Mouse (Mus musculus) ES-Bruce4 (cell line): ENCODE data around the gene Hist2h2ab.

ENCODE experiments used
- CTCF ChIP-seq: IDR thresholded peaks from one replicate; pipeline ENCODE4 v1.8.1; 2011; ENCODE audit warnings: low read depth, low read length
- EP300 ChIP-seq: IDR thresholded peaks from 2 replicates; pipeline ENCODE4 v1.6.1; 2011; ENCODE audit warnings: low read depth, low read length; ENCODE audit not compliant: insufficient read depth
- POLR2A ChIP-seq: IDR thresholded peaks from one replicate; pipeline ENCODE4 v1.8.1; 2011; ENCODE audit warnings: low read length; ENCODE audit not compliant: insufficient read depth

DNA sequence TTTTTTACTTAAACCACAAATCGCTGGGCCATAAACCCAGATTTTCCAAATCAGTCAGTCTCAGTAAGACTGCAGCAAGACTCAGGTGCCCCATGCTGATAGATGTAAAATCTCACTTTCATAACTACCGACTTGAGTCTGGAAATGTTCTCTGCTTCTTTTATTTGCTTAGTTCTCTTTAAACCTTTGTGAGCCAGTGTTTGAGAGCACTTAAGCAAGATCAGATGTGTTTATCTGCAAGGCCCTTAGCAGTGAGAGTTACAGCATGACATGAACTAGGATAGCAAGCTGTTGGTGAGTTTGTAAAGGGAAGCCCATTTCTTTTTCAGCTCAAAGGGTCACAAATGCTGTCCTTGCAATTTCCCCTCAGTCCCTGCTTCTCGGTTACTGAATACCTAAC is 37.5 kb downstream of the Hist2h2ab start:
- TF ChIP-seq POLR2A, result no peak
- no peak for TF ChIP-seq CTCF
- no peak for TF ChIP-seq EP300
